In the genomic region with DNA sequence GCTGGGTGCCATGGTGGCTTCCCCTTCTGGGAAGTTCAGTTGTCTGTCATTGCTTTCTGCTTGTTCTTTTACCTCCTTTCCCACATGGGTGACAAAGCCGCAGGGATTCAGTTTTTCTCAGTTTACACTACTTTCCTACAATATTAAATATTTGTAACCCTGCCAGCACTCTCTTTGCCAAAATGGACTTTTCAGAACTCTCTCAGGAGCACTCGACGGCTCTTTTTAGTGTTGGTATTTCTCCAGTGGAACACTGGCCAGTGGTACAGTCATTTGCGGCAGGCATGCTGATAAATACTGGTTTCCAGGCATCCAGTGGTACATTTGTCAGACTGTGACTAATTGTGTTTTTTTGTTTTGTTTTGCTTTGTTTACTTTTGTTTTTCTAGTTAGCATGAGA, we compare ENCODE assay signal across 19 mouse cellular contexts.
DNase-seq lines count a peak whose midpoint lies in the region.
"Had no signal": no experiment of that assay in that cellular context is flagged by ENCODE, and none has a peak within 500 bp of the region (broad histone marks: within the 10 kb centered on the region; RNA-seq: fewer than 3 reads in every experiment).

No protein-coding gene starts in this region.

- H3K9me3 ChIP-seq in heart, embryonic 10.5 days: no peaks in the 10 kb centered on the region
- H3K9me3 ChIP-seq: embryonic facial prominence, embryonic 12.5 days; forebrain, embryonic 13.5 days; heart, embryonic 15.5 days; hindbrain, embryonic 15.5 days; midbrain, embryonic 13.5 days had no signal

- peak; percentile 29 to 30 for DNase-seq in heart, postnatal 10 days
- DNase-seq in heart, embryonic 10.5 days (ENCODE audit: low spot score): no peak
- peak; percentile 65 for DNase-seq in adipocyte (ENCODE audit: low spot score)
- peak; percentile 52 for DNase-seq in fibroblast of lung, adult 2 months (ENCODE audit: low read depth)
- peak; percentile 49 for DNase-seq in lung, postnatal 36 days
- DNase-seq in cerebellum, adult 11-12 months: no peak
- DNase-seq in spleen, postnatal 36 days (ENCODE audit: low spot score in 2 of 2): no peak
- DNase-seq: adrenal gland, postnatal 36 days; cerebellum, adult 9-11 months; gastrocnemius, adult 2 months; kidney, adult 8-10 months; kidney, postnatal 10 days; thymus, postnatal 14 days had no signal

- no peaks in the 10 kb centered on the region for H3K36me3 ChIP-seq in heart, embryonic 10.5 days
- H3K36me3 ChIP-seq: embryonic facial prominence, embryonic 12.5 days; heart, embryonic 15.5 days; hindbrain, embryonic 15.5 days; midbrain, embryonic 13.5 days had no signal

- H3K27ac ChIP-seq in heart, embryonic 10.5 days: no peak overlapping the region
- H3K27ac ChIP-seq: embryonic facial prominence, embryonic 12.5 days; forebrain, embryonic 13.5 days; gastrocnemius, adult 2 months; heart, embryonic 15.5 days; hindbrain, embryonic 15.5 days; midbrain, embryonic 13.5 days had no signal

- no peaks in the 10 kb centered on the region for H3K4me1 ChIP-seq in heart, embryonic 10.5 days
- H3K4me1 ChIP-seq: forebrain, embryonic 13.5 days; heart, embryonic 15.5 days; hindbrain, embryonic 15.5 days; midbrain, embryonic 13.5 days had no signal

- no peak overlapping the region for H3K4me3 ChIP-seq in heart, embryonic 10.5 days
- H3K4me3 ChIP-seq: embryonic facial prominence, embryonic 12.5 days; erythroblast, embryonic 14.5 days; forebrain, embryonic 13.5 days; gastrocnemius, adult 2 months; heart, embryonic 15.5 days; hindbrain, embryonic 15.5 days; midbrain, embryonic 13.5 days had no signal

- intact Hi-C loops in heart, postnatal 10 days (cut with DNase I): no loop called here

- no peaks in the 10 kb centered on the region for H3K27me3 ChIP-seq in heart, embryonic 10.5 days (ENCODE audit: insufficient read depth, poor library complexity, severe bottlenecking)
- H3K27me3 ChIP-seq: embryonic facial prominence, embryonic 12.5 days; forebrain, embryonic 13.5 days; heart, embryonic 15.5 days; hindbrain, embryonic 15.5 days; midbrain, embryonic 13.5 days had no signal

- WGBS in heart, embryonic 10.5 days: 88% methylated on average over 4 of the region's 4 CpGs

Comparison
In these comparisons a context has a peak if more than half of its experiments do, and no peak if none do; other contexts are left out.
1. DNase-seq: peak in heart, postnatal 10 days (2 of 2), adipocyte (single experiment), fibroblast of lung, adult 2 months (single experiment) and lung, postnatal 36 days (single experiment); none in heart, embryonic 10.5 days (single experiment), cerebellum, adult 11-12 months (single experiment) and spleen, postnatal 36 days (0 of 2).